Mouse (Mus musculus) ovary, adult 18-20 months (tissue): ENCODE measurements around the gene Gp1ba.

Source experiments
- DNase-seq: peaks from one replicate; pipeline ENCODE4 v3.0.0; 2022; ENCODE audit warnings: low spot score, mixed read lengths

The Gp1ba gene

DNA sequence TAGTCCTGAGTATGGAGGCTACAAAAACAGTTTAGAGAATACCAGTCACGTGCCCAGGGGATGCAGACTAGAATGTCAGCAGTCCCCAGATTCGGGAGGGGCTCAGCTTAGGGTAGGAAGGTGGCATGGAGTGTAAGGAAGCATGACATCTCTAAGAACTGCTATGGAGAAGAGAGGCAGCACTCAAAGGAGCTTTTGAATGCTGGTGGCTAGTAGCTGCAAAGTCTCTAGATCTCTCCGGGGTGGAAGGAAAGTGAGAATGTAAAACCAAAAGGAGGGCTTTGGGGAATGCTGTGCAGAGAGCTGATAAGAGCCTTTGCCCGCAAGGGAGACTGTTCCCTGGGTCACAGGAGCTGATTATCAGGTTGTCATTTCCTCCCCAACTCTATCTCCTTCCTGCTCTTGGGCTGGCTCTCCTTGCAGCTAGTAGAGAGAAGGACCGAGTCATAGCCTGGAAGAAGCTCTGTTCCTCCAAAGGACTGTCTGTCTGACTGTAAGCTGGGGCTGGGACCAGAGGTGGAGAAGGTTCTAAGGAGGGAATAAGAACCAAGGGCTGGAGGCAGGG, at the start of gene Gp1ba:
Gene Gp1ba, plus strand, starts transcription at position 409 of the 565 bp plus-strand sequence.
- DNase-seq: no peak

DNA sequence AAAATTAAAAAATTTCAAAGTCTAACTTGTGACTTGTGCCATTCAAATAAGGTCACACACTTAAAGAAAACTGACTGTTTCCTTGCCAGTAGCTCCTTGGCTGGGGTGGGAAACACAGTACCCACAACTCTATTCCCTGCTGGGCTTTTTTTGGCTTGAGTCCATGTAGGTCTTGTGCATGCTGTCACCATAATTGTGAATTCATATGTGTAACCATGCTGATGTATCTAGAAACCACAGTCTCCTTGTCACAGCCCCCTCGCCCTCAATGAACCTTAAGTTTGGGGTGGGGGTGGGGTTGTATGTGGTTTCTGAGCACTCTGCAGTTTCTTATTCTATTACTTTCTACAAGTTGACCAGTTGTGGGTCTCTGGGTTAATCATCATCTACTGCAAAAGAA, 47.2 kb upstream of the Gp1ba start:
- no peak for DNase-seq

GRCm38 (mm10) chr11:70594253-70594989, 44.5 kb upstream of the Gp1ba start:
- no peak for DNase-seq

GRCm38 (mm10) chr11:70595638-70596037, 43.3 kb upstream of the Gp1ba start:
- no peak for DNase-seq

DNA sequence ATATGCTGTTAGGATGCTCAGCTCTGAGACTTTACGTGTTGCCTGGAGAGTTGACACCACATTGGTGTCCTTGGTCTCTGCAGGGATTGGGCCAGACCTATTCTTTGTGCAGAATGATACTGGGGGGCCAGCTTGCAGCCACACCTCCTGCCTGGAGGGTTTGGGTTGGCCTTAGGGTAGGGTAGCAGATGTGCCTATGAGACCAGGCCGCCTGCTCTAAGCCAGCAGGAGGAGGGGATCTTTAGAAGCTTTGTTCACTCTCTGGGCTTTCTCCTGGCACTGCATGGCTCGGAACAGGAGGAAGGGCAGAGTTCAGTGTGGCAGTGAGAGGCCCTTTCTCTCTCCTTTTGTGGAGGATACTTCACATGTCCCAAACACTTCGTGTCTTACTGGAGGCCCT, 42.8 kb upstream of the Gp1ba start:
- DNase-seq: no peak

DNA sequence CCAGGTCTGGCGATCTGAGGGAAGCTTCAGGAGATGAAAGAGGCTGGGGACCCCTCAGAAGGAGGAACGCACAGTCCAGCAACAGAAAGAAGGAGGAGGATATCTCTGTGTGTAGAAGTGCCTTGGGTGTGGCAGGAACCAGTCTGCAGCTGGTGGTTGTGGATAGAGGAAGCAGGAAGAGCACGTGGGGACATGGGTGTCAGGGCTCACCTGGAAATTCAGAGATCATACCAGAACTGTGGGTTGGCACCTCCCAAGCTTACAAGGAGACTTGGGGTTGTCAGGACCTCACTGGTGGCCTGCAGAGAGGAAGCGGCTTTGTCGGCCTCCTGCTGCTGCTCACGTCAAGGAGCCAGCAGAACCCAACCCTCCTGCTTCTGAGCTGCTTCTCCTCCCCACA, 41.6 kb upstream of the Gp1ba start:
- no peak for DNase-seq

DNA sequence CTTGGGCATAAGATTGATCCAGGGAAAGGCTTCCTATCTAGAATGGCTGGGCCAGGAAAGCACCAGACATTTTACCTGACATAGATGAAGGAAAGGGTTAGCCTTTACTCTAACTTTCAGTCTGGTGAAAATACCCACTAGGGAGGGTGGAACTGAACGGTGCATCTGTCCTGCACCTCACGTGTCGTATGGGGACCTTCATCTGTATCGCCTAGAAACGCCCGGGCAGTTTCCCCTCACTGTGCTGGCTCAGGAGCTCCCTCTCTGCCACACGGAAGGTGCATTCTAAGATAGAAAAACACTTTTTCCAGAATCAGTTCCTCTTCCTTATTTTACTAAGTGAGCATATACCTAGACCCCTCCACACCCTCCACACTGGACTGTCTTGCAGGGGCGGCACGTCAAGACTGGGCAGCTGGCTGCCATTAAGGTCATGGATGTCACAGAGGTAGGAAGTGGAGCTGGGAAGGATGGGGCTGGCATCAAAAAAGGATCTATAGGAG, 40.4 kb upstream of the Gp1ba start:
- no peak for DNase-seq

DNA sequence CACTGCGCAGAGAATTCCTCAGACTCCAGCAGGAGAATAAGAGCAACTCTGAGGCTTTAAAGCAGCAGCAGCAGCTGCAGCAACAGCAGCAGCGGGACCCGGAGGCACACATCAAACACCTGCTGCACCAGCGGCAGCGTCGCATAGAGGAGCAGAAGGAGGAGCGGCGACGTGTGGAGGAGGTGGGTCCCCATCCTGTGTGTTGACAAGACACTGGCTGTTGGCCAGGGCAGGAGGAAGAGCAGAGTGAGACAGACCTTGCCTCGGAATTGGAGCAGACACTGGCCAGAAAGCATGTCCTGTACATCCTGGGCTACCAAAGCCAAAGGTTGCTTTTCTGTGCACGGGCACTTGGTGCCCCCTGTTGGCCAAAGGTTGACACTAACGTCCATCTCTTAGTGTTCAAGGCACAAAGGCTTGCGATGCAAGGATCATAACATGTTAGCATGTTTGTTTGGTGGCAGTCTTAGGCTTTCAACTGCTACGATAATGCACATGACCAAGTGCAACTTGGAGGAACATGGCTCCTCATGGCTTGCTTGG, 33.8 kb upstream of the Gp1ba start:
- DNase-seq: peak; percentile 37

- no peak for DNase-seq
These were observed 32.2 kb upstream of the Gp1ba start for GRCm38 (mm10) chr11:70606717-70607116.

DNA sequence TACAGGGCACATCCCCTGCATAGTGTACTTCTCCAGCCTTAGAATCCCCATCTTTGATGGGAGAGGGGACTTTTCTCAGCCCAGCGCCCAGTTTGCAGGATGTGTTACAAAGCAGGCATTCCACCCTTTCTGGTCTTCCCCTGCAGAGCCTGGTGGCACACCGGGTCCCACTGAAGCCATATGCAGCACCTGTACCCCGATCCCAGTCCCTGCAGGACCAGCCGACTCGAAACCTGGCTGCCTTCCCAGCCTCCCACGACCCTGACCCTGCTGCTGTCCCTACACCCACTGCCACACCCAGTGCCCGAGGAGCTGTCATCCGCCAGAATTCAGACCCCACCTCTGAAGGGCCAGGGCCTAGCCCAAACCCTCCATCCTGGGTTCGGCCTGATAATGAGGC, 31.3 kb upstream of the Gp1ba start:
- DNase-seq: no peak

DNA sequence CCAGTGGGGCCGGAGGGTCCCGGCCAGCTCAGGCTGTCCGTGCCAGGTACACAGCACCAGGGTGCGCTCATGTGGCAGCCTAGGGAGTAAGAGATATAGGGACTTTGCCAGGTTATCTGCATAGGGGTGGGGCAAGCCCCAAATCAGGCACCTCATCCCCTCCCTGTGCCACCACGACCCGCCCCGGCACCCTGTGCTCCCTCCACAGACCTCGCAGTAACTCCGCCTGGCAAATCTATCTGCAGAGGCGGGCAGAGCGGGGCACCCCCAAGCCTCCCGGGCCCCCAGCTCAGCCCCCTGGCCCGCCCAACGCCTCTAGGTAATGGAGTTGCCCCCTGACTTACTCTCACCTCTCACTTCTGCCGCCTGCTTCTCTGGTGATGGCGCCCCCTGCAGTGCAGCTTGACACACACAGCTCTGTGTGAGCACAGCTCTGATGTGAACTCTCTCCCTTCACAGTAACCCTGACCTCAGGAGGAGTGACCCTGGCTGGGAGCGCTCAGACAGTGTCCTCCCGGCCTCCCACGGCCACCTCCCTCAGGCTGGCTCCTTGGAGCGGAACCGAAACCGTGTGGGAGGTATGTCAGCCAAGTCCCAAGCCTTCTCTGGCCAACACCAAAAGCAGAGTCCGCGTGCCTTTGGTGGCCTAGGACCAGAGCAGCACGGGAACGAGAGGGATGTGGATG, 30.4 kb upstream of the Gp1ba start:
- DNase-seq: no peak

DNA sequence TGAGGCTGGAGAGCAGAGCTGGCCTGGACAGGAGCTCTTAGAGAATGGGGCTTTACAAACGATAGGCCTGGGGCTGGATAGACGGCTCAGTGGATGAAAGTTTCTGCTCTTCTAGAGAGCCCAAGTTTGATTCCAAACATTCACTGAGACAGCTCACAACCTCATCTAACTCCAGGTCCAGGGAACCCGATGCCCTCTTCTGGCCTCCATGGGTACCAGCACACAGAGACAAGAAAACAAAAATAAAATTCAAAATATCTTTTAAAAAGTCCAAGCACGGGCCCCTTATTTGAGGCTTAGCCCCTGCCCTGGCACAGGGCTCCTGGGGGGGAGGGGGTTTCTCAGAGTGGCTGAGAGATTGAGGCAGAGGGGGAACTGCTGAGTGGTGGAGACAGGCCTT, 28.2 kb upstream of the Gp1ba start:
- no peak for DNase-seq

GRCm38 (mm10) chr11:70612505-70612904, 26.4 kb upstream of the Gp1ba start:
- no peak for DNase-seq

GRCm38 (mm10) chr11:70615074-70615473, 23.8 kb upstream of the Gp1ba start:
- peak; percentile 59 for DNase-seq

DNA sequence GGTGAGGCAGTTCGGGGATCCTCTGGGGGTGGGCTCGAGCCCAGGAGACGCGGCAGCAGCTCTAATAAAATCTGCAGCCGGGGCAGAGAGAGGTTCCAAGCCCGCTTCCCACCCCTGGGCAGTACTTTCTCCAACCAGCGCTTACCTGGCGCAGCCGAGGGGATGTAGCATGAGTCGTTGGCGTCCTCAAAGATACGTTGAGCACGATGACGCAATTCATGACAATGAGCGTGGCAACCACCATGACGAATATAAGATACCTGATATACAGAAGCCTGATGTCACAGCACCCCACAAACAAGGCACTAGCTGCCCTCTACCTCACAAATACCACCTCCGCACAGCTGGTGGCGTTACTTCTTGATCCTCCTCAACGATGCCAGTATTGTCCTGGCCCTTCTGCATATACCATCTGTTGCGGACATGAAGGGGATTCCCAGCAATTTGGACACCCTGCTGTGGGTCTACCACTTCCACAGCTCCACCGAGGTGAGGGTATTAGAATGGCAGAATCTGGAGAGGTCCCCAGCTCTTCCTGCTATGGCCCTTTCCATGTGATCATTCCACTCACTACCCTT, 23.3 kb upstream of the Gp1ba start, which contains the start of gene 4930544D05Rik:
Gene 4930544D05Rik, plus strand, starts transcription at position 333 of the 578 bp plus-strand sequence.
- no peak for DNase-seq

GRCm38 (mm10) chr11:70619101-70619500, 19.8 kb upstream of the Gp1ba start, which contains the start of gene Chrne:
Chrne (minus strand) TSS chr11:70619216.
- DNase-seq: no peak

DNA sequence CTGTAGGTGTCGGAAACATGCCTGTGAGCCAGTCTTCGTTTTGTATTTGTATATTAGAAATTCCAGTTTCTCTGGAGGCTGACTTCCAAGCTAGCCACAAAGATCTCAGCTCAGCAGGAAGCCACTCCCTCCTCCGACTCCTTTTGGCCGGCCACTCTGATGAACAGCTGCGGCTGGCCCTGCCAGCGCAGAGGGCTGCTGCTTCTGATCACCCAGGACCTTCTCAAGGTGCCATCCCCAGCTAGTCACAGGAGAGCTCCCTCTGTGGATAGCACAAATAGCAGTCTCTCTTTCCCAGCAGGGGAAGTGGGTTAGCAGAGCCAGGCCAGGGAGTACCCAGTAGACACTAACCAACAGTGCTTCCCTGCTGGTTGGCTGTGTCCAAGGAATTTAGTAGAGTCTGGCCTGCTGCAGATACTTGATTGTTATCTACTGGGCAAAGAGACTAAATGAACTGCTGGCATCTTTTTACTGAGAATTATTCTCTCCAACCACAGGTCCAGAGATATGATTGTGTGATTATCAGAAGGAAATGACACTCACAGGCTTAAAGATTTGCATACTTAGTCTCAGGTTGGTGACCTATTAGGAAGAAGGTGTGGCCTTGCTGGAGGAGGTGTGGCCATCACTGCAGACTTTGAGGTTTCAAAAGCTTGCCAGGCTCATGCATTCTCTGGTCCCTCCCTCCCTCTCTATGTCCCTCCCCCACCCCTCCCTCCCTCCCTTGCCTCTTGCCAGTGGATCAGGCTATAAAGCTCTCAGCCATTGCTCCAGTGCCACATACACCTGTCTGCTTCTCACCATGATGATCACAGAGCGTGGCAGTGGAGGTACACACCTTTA, 16.7 kb upstream of the Gp1ba start:
- DNase-seq: no peak

DNA sequence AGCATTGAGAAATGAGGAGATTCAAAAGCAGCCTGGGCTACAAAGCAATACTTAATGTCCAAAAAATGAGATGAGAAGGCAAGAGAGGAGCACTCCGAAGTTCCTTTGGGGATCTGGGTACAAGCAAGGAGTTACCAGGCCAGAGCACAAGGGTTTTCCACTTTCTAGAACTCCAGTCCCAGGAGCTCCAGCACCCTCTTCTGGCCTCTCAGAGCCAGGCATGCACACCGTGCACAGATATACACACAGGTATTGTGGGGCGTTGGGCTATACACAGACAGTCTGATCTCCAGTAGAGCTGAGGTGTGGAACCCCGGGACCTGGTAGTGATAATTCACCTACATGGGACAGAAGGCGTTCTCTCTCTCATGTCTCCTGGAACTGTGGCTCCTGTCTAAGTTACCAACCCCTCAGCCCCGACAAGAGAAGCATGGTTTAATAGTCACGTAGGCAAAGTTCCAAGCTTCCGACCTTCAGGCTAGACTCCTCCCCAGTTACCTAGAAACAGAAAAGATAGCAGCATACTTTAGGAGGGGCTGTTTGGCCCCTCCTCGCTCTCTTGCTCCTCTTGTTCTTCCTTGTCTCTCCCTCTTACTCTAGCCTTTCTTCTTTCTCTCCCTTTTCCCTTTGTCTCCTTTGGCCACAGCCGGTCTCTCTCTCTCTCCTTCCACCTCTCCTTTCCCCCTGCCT, 15.7 kb upstream of the Gp1ba start:
- DNase-seq: no peak

GRCm38 (mm10) chr11:70625473-70625872, 13.4 kb upstream of the Gp1ba start:
- DNase-seq: no peak

DNA sequence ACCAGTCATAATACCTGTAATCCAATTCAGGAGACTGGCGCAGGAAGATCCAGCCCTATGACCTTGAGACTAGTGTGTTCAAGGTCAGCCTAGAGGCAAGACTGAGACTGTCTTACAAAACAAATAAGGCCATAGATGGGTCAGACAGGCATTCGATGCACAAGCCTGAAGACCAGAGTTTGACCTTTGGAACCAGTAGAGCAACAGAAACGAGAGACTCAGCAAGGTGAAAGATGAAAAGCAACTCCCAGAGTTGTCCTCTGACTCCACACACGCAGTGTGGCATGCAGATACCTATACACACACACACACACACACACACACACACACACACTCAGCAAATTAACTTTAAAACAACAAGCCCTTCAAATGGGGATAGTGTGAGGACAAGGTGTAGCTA, 12.0 kb upstream of the Gp1ba start:
- DNase-seq: no peak

DNA sequence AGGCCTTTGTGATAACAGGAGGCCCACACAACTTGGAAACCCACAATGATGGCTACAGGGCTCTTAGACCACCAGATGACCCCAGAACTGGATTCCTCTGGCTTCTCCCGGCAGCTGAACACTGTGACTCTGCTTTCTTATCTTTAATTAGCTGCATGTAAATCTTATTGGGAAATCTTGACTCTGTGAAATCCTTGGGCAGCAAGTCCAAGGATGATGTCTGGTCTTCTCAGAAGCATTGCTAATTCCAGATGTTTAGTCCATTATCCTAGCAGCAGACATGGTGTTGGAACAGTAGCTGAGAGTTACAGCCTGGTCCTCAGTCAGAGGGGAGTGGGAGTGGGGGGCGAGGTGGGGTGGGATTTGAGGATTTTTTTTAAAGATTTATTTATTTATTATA, 10.5 kb upstream of the Gp1ba start:
- no peak for DNase-seq
